Mouse (Mus musculus): ENCODE measurements at regions not wholly inside any gene's neighbourhood (a gene's known extent, or its start where the extent isn't known, plus 50 kb on each side); places are given as distances from the start of the nearest gene placed in this dataset.

GRCm38 (mm10) chr14:60530973-60531372, 102.8 kb upstream of the Spata13 start:
- TF ChIP-seq POLR2A (IDR thresholded peaks at IDR 0.05; ENCODE audit: insufficient read length, low read depth) (no peak), E2F4 (IDR thresholded peaks at IDR 0.05; ENCODE audit: insufficient read depth) (no peak), MYOG (IDR thresholded peaks at IDR 0.05; ENCODE audit: control insufficient read depth in 1 of 3, insufficient read depth in 1 of 3, insufficient read length in 2 of 3, low read depth in 2 of 3) (no peak), TCF12 (IDR thresholded peaks at IDR 0.05; ENCODE audit: insufficient read depth, poor library complexity, severe bottlenecking) (no peak), USF1 (IDR thresholded peaks at IDR 0.05; ENCODE audit: low read depth) (no peak)

All from myocyte (in vitro differentiated cells).